Mouse (Mus musculus): ENCODE measurements around the gene D430042O09Rik. TPM values are rescaled to one million over a fixed set of nuclear protein-coding genes. Genes with fewer than 3 reads are reported as not detected.

D430042O09Rik gene
- total and polyA plus RNA-seq, 3 experiments, result 1.8 to 4.8 (median 3.4) TPM

GRCm38 (mm10) chr7:125714803-125715202, 7.1 kb downstream of the D430042O09Rik start:
- H3K27me3 ChIP-seq (replicated peaks), result no peaks in the 10 kb centered on the region
- in situ Hi-C loops (cut with MboI; ENCODE audit: low pct_ligation_motif_present, low pct_unique_long_range_greater_than_20kb, low sequenced_read_pairs), result no loop called here
- dilution Hi-C loops (cut with MboI; ENCODE audit: extremely low pct_ligation_motif_present, extremely low pct_unique_long_range_greater_than_20kb, low sequenced_read_pairs), result no loop called here
- peaks cover 0 to 13% of the 10 kb centered on the region in 2 experiments for H3K36me3 ChIP-seq (replicated peaks in 1 of 2; ENCODE audit: control insufficient read depth in 1 of 2, insufficient read depth in 1 of 2, low read length in 1 of 2)
- no peaks in the 10 kb centered on the region for H3K79me2 ChIP-seq (replicated peaks; ENCODE audit: control insufficient read depth, extremely low read depth, insufficient read depth, poor library complexity, severe bottlenecking)
- H3K4me2 ChIP-seq (ENCODE audit: insufficient read depth, low read depth, poor library complexity, severe bottlenecking), result no peak overlapping the region
- H3K27ac ChIP-seq (ENCODE audit: insufficient read depth, low read depth), result no peak overlapping the region
- no peak for TF ChIP-seq JUND (conservative IDR thresholded peaks at IDR 0.05; ENCODE audit: low read depth, low read length)
- no peak for TF ChIP-seq POLR2AphosphoS2 (IDR thresholded peaks at IDR 0.05; ENCODE audit: low read depth, low read length)
- TF ChIP-seq UBTF (IDR thresholded peaks at IDR 0.05; ENCODE audit: low read depth, low read length), result no peak
- no peak for TF ChIP-seq MAZ (IDR thresholded peaks at IDR 0.05; ENCODE audit: low read depth, low read length)
- no peak for TF ChIP-seq RAD21 (IDR thresholded peaks at IDR 0.05; ENCODE audit: low read depth, low read length)
- no peak for TF ChIP-seq KAT2A (IDR thresholded peaks at IDR 0.05; ENCODE audit: insufficient replicate concordance, low read length)
- no peak for TF ChIP-seq POLR2A (IDR thresholded peaks at IDR 0.05; ENCODE audit: low read depth, low read length)
- TF ChIP-seq PAX5 (IDR thresholded peaks at IDR 0.05; ENCODE audit: low read length), result no peak
- no peak for TF ChIP-seq BHLHE40 (IDR thresholded peaks at IDR 0.05; ENCODE audit: low read depth, low read length)
- TF ChIP-seq USF1 (IDR thresholded peaks at IDR 0.05; ENCODE audit: low read depth, low read length), result no peak
- no peak for TF ChIP-seq ETS1 (conservative IDR thresholded peaks at IDR 0.05; ENCODE audit: low read depth, low read length)
- TF ChIP-seq ZMIZ1 (IDR thresholded peaks at IDR 0.05; ENCODE audit: low read depth, low read length), result no peak
- TF ChIP-seq RCOR1 (conservative IDR thresholded peaks at IDR 0.05; ENCODE audit: low read depth, low read length), result no peak
- no peak for TF ChIP-seq E2F4 (IDR thresholded peaks at IDR 0.05; ENCODE audit: insufficient replicate concordance, low read depth, low read length)
- TF ChIP-seq NRF1 (IDR thresholded peaks at IDR 0.05; ENCODE audit: low read depth, low read length), result no peak
- TF ChIP-seq JUN (IDR thresholded peaks at IDR 0.05; ENCODE audit: insufficient read depth, low read depth, low read length), result no peak
- TF ChIP-seq EP300 (IDR thresholded peaks at IDR 0.05; ENCODE audit: low read length), result no peak
- TF ChIP-seq MAX (IDR thresholded peaks at IDR 0.05; ENCODE audit: low read length), result no peak
- no peak for TF ChIP-seq NELFE (IDR thresholded peaks at IDR 0.05; ENCODE audit: low read depth, low read length)
- peaks cover 0 to 8% of the 10 kb centered on the region in 2 experiments; a peak in 2 of 4 replicates for H3K4me1 ChIP-seq (ENCODE audit: control insufficient read depth in 1 of 2, insufficient read depth in 2 of 2)
- no peaks in the 10 kb centered on the region for H3K9me3 ChIP-seq (replicated peaks; ENCODE audit: low read length)
- no peak overlapping the region for H3K9ac ChIP-seq (ENCODE audit: insufficient read depth, low read depth)
- no peak overlapping the region for H3K4me3 ChIP-seq (replicated peaks in 1 of 3; ENCODE audit: low read depth in 2 of 3, low read length in 2 of 3, poor library complexity in 1 of 3)
- DNase-seq (ENCODE audit: extremely low read depth), result no peak

GRCm38 (mm10) chr7:125716724-125717123, 9.0 kb downstream of the D430042O09Rik start:
- no peak overlapping the region for H3K4me2 ChIP-seq (ENCODE audit: insufficient read depth, low read depth, poor library complexity, severe bottlenecking)
- DNase-seq (ENCODE audit: extremely low read depth), result no peak
- no peaks in the 10 kb centered on the region for H3K27me3 ChIP-seq (replicated peaks)
- TF ChIP-seq ETS1 (conservative IDR thresholded peaks at IDR 0.05; ENCODE audit: low read depth, low read length), result no peak
- no peak for TF ChIP-seq BHLHE40 (IDR thresholded peaks at IDR 0.05; ENCODE audit: low read depth, low read length)
- no peak for TF ChIP-seq IRF4 (IDR thresholded peaks at IDR 0.05; ENCODE audit: low read depth, low read length)
- no peak for TF ChIP-seq UBTF (IDR thresholded peaks at IDR 0.05; ENCODE audit: low read depth, low read length)
- TF ChIP-seq CHD1 (IDR thresholded peaks at IDR 0.05; ENCODE audit: low read depth, low read length), result no peak
- TF ChIP-seq E2F4 (IDR thresholded peaks at IDR 0.05; ENCODE audit: insufficient replicate concordance, low read depth, low read length), result no peak
- TF ChIP-seq JUN (IDR thresholded peaks at IDR 0.05; ENCODE audit: insufficient read depth, low read depth, low read length), result no peak
- TF ChIP-seq TCF12 (IDR thresholded peaks at IDR 0.05; ENCODE audit: low read depth, low read length), result no peak
- no peak for TF ChIP-seq RAD21 (IDR thresholded peaks at IDR 0.05; ENCODE audit: low read depth, low read length)
- TF ChIP-seq MYC (IDR thresholded peaks at IDR 0.05; ENCODE audit: low read depth, low read length), result no peak
- no peak for TF ChIP-seq MAFK (IDR thresholded peaks at IDR 0.05; ENCODE audit: insufficient replicate concordance, low read length)
- no peak for TF ChIP-seq PAX5 (IDR thresholded peaks at IDR 0.05; ENCODE audit: low read length)
- no peak for TF ChIP-seq SIN3A (IDR thresholded peaks at IDR 0.05; ENCODE audit: low read length)
- H3K4me3 ChIP-seq (replicated peaks in 1 of 3; ENCODE audit: low read depth in 2 of 3, low read length in 2 of 3, poor library complexity in 1 of 3), result no peak overlapping the region
- peaks cover 0 to 8% of the 10 kb centered on the region in 2 experiments; a peak in 2 of 4 replicates for H3K4me1 ChIP-seq (ENCODE audit: control insufficient read depth in 1 of 2, insufficient read depth in 2 of 2)
- no peaks in the 10 kb centered on the region for H3K79me2 ChIP-seq (replicated peaks; ENCODE audit: control insufficient read depth, extremely low read depth, insufficient read depth, poor library complexity, severe bottlenecking)
- H3K27ac ChIP-seq (ENCODE audit: insufficient read depth, low read depth), result no peak overlapping the region
- peaks cover 0 to 8% of the 10 kb centered on the region in 2 experiments for H3K36me3 ChIP-seq (replicated peaks in 1 of 2; ENCODE audit: control insufficient read depth in 1 of 2, insufficient read depth in 1 of 2, low read length in 1 of 2)
- in situ Hi-C loops (cut with MboI; ENCODE audit: low pct_ligation_motif_present, low pct_unique_long_range_greater_than_20kb, low sequenced_read_pairs) (no loop called here), dilution Hi-C loops (cut with MboI; ENCODE audit: extremely low pct_ligation_motif_present, extremely low pct_unique_long_range_greater_than_20kb, low sequenced_read_pairs) (no loop called here)
- H3K9me3 ChIP-seq (replicated peaks; ENCODE audit: low read length), result no peaks in the 10 kb centered on the region
- no peak overlapping the region for H3K9ac ChIP-seq (ENCODE audit: insufficient read depth, low read depth)
